Mouse (Mus musculus): ENCODE measurements at regions not wholly inside any gene's neighbourhood (a gene's known extent, or its start where the extent isn't known, plus 50 kb on each side); places are given as distances from the start of the nearest gene placed in this dataset.

DNA sequence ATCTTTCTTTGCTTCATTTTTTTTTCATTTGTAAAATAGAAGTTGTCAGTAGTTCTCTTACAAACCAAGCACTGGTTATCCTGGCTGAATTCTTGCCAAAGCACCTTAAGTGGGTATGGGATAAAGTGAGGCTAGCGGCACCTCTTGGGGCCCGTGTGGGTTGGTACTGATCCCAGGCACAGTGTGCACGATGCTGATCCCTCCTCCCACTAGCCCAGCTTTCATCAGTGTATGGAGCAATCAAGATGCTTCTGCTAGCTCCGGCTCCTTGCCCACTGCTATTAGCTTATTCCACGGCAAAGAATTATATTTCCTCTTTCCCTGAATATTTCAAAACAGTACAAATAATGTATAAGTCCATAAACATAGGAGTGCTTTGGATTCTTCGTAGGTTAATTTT, 307.4 kb upstream of the Npvf start:
- TF ChIP-seq CTCF (conservative IDR thresholded peaks at IDR 0.05; ENCODE audit: insufficient read depth, insufficient read length, low read depth, low read length) (no peak), POLR2A (IDR thresholded peaks at IDR 0.05; ENCODE audit: low read depth, low read length) (no peak)

Measured in kidney, adult 2 months (tissue).